Mouse (Mus musculus): ENCODE measurements at regions not wholly inside any gene's neighbourhood (a gene's known extent, or its start where the extent isn't known, plus 50 kb on each side); places are given as distances from the start of the nearest gene placed in this dataset.

GRCm38 (mm10) chr2:79094298-79094697 lies 160.9 kb upstream of the Itga4 start:
- no peaks in the 10 kb centered on the region for H3K27me3 ChIP-seq (ENCODE audit: control insufficient read depth, insufficient read depth, low read length)
- no peaks in the 10 kb centered on the region for H3K79me2 ChIP-seq (replicated peaks; ENCODE audit: control insufficient read depth, insufficient read depth, low read length)
- WGBS = 33% methylated on average over 1 of the region's 1 CpGs
- DNase-seq = no peak
- intact Hi-C loops (cut with DNase I) = no loop called here
- H3K4me1 ChIP-seq (ENCODE audit: control insufficient read depth, insufficient read depth, low read length) = no peaks in the 10 kb centered on the region
- no peaks in the 10 kb centered on the region for H3K36me3 ChIP-seq (ENCODE audit: control insufficient read depth, insufficient read depth, low read length)
- no peak overlapping the region for H3K9ac ChIP-seq (ENCODE audit: low read depth, low read length)
- TF ChIP-seq EP300 (IDR thresholded peaks at IDR 0.05; ENCODE audit: insufficient read depth, low read depth, low read length) = no peak
- no peak for TF ChIP-seq CTCF (IDR thresholded peaks at IDR 0.05)
- no peak for TF ChIP-seq POLR2A (IDR thresholded peaks at IDR 0.05; ENCODE audit: insufficient read depth, low read depth, low read length)
- no peak overlapping the region for H3K4me3 ChIP-seq
- H3K27ac ChIP-seq = no peak overlapping the region

- Histone ChIP-seq H3K36me3 (ENCODE audit: control insufficient read depth, insufficient read depth, low read length) (no peaks in the 10 kb centered on the region), H3K27me3 (ENCODE audit: control insufficient read depth, insufficient read depth, low read length) (no peaks in the 10 kb centered on the region), H3K79me2 (replicated peaks; ENCODE audit: control insufficient read depth, insufficient read depth, low read length) (no peaks in the 10 kb centered on the region), H3K4me3 (no peak overlapping the region), H3K27ac (no peak overlapping the region), H3K9ac (ENCODE audit: low read depth, low read length) (no peak overlapping the region), H3K4me1 (ENCODE audit: control insufficient read depth, insufficient read depth, low read length) (no peaks in the 10 kb centered on the region)
- intact Hi-C loops (cut with DNase I) = no loop called here
- TF ChIP-seq POLR2A (IDR thresholded peaks at IDR 0.05; ENCODE audit: insufficient read depth, low read depth, low read length) = no peak
- no peak for TF ChIP-seq CTCF (IDR thresholded peaks at IDR 0.05)
- no peak for TF ChIP-seq EP300 (IDR thresholded peaks at IDR 0.05; ENCODE audit: insufficient read depth, low read depth, low read length)
- DNase-seq = no peak
- 87% methylated on average over 3 of the region's 3 CpGs for WGBS
These were observed 158.5 kb upstream of the Itga4 start for GRCm38 (mm10) chr2:79096532-79097251.

- no peak overlapping the region for H3K9ac ChIP-seq (ENCODE audit: low read depth, low read length)
- DNase-seq = no peak
- H3K27me3 ChIP-seq (ENCODE audit: control insufficient read depth, insufficient read depth, low read length) = no peaks in the 10 kb centered on the region
- H3K4me1 ChIP-seq (ENCODE audit: control insufficient read depth, insufficient read depth, low read length) = no peaks in the 10 kb centered on the region
- H3K27ac ChIP-seq = no peak overlapping the region
- H3K4me3 ChIP-seq = no peak overlapping the region
- WGBS = 90% methylated on average over 1 of the region's 1 CpGs
- intact Hi-C loops (cut with DNase I) = no loop called here
- no peaks in the 10 kb centered on the region for H3K79me2 ChIP-seq (replicated peaks; ENCODE audit: control insufficient read depth, insufficient read depth, low read length)
- H3K36me3 ChIP-seq (ENCODE audit: control insufficient read depth, insufficient read depth, low read length) = no peaks in the 10 kb centered on the region
- TF ChIP-seq POLR2A (IDR thresholded peaks at IDR 0.05; ENCODE audit: insufficient read depth, low read depth, low read length) (no peak), CTCF (IDR thresholded peaks at IDR 0.05) (no peak), EP300 (IDR thresholded peaks at IDR 0.05; ENCODE audit: insufficient read depth, low read depth, low read length) (no peak)
These were observed 155.6 kb upstream of the Itga4 start for GRCm38 (mm10) chr2:79099601-79100000.

GRCm38 (mm10) chr2:79111673-79112072 lies 143.6 kb upstream of the Itga4 start:
- intact Hi-C loops (cut with DNase I) = no loop called here
- no peak for DNase-seq
- Histone ChIP-seq H3K27ac (no peak overlapping the region), H3K36me3 (ENCODE audit: control insufficient read depth, insufficient read depth, low read length) (no peaks in the 10 kb centered on the region), H3K9ac (ENCODE audit: low read depth, low read length) (no peak overlapping the region), H3K4me1 (ENCODE audit: control insufficient read depth, insufficient read depth, low read length) (no peaks in the 10 kb centered on the region), H3K79me2 (replicated peaks; ENCODE audit: control insufficient read depth, insufficient read depth, low read length) (no peaks in the 10 kb centered on the region), H3K27me3 (ENCODE audit: control insufficient read depth, insufficient read depth, low read length) (no peaks in the 10 kb centered on the region), H3K4me3 (no peak overlapping the region)
- WGBS = 67% methylated on average over 1 of the region's 1 CpGs
- TF ChIP-seq POLR2A (IDR thresholded peaks at IDR 0.05; ENCODE audit: insufficient read depth, low read depth, low read length) = no peak
- no peak for TF ChIP-seq EP300 (IDR thresholded peaks at IDR 0.05; ENCODE audit: insufficient read depth, low read depth, low read length)
- TF ChIP-seq CTCF (IDR thresholded peaks at IDR 0.05) = no peak

- TF ChIP-seq CTCF (IDR thresholded peaks at IDR 0.05) (no peak), POLR2A (IDR thresholded peaks at IDR 0.05; ENCODE audit: insufficient read depth, low read depth, low read length) (no peak), EP300 (IDR thresholded peaks at IDR 0.05; ENCODE audit: insufficient read depth, low read depth, low read length) (no peak)
- no peaks in the 10 kb centered on the region for H3K27me3 ChIP-seq (ENCODE audit: control insufficient read depth, insufficient read depth, low read length)
- intact Hi-C loops (cut with DNase I) = no loop called here
- H3K27ac ChIP-seq = no peak overlapping the region
- no peaks in the 10 kb centered on the region for H3K36me3 ChIP-seq (ENCODE audit: control insufficient read depth, insufficient read depth, low read length)
- H3K4me3 ChIP-seq = no peak overlapping the region
- H3K79me2 ChIP-seq (replicated peaks; ENCODE audit: control insufficient read depth, insufficient read depth, low read length) = no peaks in the 10 kb centered on the region
- 83% methylated on average over 1 of the region's 1 CpGs for WGBS
- DNase-seq = no peak
- no peaks in the 10 kb centered on the region for H3K4me1 ChIP-seq (ENCODE audit: control insufficient read depth, insufficient read depth, low read length)
- H3K9ac ChIP-seq (ENCODE audit: low read depth, low read length) = no peak overlapping the region
These were observed 143.2 kb upstream of the Itga4 start for GRCm38 (mm10) chr2:79112076-79112475.

GRCm38 (mm10) chr2:79120610-79121345 lies 134.4 kb upstream of the Itga4 start:
- Histone ChIP-seq H3K4me3 (no peak overlapping the region), H3K4me1 (ENCODE audit: control insufficient read depth, insufficient read depth, low read length) (no peaks in the 10 kb centered on the region), H3K36me3 (ENCODE audit: control insufficient read depth, insufficient read depth, low read length) (no peaks in the 10 kb centered on the region), H3K27ac (no peak overlapping the region), H3K9ac (ENCODE audit: low read depth, low read length) (no peak overlapping the region), H3K27me3 (ENCODE audit: control insufficient read depth, insufficient read depth, low read length) (no peaks in the 10 kb centered on the region), H3K79me2 (replicated peaks; ENCODE audit: control insufficient read depth, insufficient read depth, low read length) (no peaks in the 10 kb centered on the region)
- DNase-seq = no peak
- WGBS = 82% methylated on average over 6 of the region's 6 CpGs
- no peak for TF ChIP-seq POLR2A (IDR thresholded peaks at IDR 0.05; ENCODE audit: insufficient read depth, low read depth, low read length)
- no peak for TF ChIP-seq CTCF (IDR thresholded peaks at IDR 0.05)
- no peak for TF ChIP-seq EP300 (IDR thresholded peaks at IDR 0.05; ENCODE audit: insufficient read depth, low read depth, low read length)
- intact Hi-C loops (cut with DNase I) = no loop called here

All from heart, adult 2 months (tissue).